In genomic region chr16:89150786-89151185, GRCm38 (mm10) we compare ENCODE assay signal across 24 mouse cellular contexts. TPM values are rescaled to one million over a fixed set of nuclear protein-coding genes. Genes with fewer than 3 reads are reported as not detected.
"Had no signal": no experiment of that assay in that cellular context is flagged by ENCODE, and none has a peak within 500 bp of the region (broad histone marks: within the 10 kb centered on the region; RNA-seq: fewer than 3 reads in every experiment).

Gm10061 (plus strand) TSS chr16:89151086.

- DNase-seq: retina, postnatal 1 day; right cerebral cortex, adult 18-20 months; right cerebral cortex, postnatal 14 days; right cerebral cortex, postnatal 25 days; right cerebral cortex, postnatal 4 days; spleen, adult 18-20 months; thymus, adult 18-20 months; thymus, adult 2 months; thymus, postnatal 14 days; thymus, postnatal 25 days; thymus, postnatal 36 days; thymus, postnatal 4 days had no signal

- H3K36me3 ChIP-seq: neural tube, embryonic 13.5 days; neural tube, embryonic 15.5 days; stomach, embryonic 15.5 days had no signal

- H3K9ac ChIP-seq: neural tube, embryonic 13.5 days; neural tube, embryonic 15.5 days; stomach, embryonic 15.5 days had no signal

- H3K27me3 ChIP-seq: neural tube, embryonic 13.5 days; neural tube, embryonic 15.5 days; stomach, embryonic 15.5 days had no signal

- H3K27ac ChIP-seq: neural tube, embryonic 13.5 days; neural tube, embryonic 15.5 days; stomach, embryonic 15.5 days; stomach, postnatal 0 days had no signal

- H3K4me1 ChIP-seq: neural tube, embryonic 13.5 days; neural tube, embryonic 15.5 days; stomach, embryonic 15.5 days had no signal

- H3K4me3 ChIP-seq: neural tube, embryonic 13.5 days; neural tube, embryonic 15.5 days; stomach, embryonic 15.5 days had no signal

- H3K4me2 ChIP-seq: neural tube, embryonic 13.5 days; neural tube, embryonic 15.5 days; stomach, embryonic 15.5 days had no signal

- H3K9me3 ChIP-seq: neural tube, embryonic 15.5 days; stomach, embryonic 15.5 days had no signal

RNA-seq across cellular contexts. Expression of gene Gm10061, which starts in this region (rescaled TPM):
- polyA plus RNA-seq: neural tube, embryonic 13.5 days; neural tube, embryonic 14.5 days; neural tube, embryonic 15.5 days; small intestine, adult 2 months; spleen, adult 2 months; stomach, embryonic 14.5 days; stomach, embryonic 15.5 days; stomach, embryonic 16.5 days; stomach, postnatal 0 days; testis, adult 2 months; thymus, adult 2 months; thymus, postnatal 0 days; urinary bladder, adult 2 months had no signal
